Mouse (Mus musculus): ENCODE data around the gene Tmem179b.

Gene Tmem179b

GRCm38 (mm10) chr19:8774086-8774835 is at the start of gene Tmem179b:
Tmem179b (minus strand) TSS chr19:8774467.
- peak; percentile 92 to 95 for DNase-seq (ENCODE audit: low spot score in 2 of 2)

- DNase-seq (ENCODE audit: low spot score in 2 of 2), result no peak
Measured at GRCm38 (mm10) chr19:8822696-8823095, 48.4 kb upstream of the Tmem179b start.

GRCm38 (mm10) chr19:8821146-8821545 is 46.9 kb upstream of the Tmem179b start:
- no peak for DNase-seq (ENCODE audit: low spot score in 2 of 2)

- DNase-seq (ENCODE audit: low spot score in 2 of 2), result no peak
Measured at GRCm38 (mm10) chr19:8820424-8820956, 46.2 kb upstream of the Tmem179b start.

GRCm38 (mm10) chr19:8819596-8820423 is 45.5 kb upstream of the Tmem179b start, which contains the start of gene Hnrnpul2:
Hnrnpul2 (plus strand) TSS chr19:8820010.
- DNase-seq (ENCODE audit: low spot score in 2 of 2), result peak; percentile 97 to 98

- DNase-seq (ENCODE audit: low spot score in 2 of 2), result peak; percentile 97 to 99
Measured at GRCm38 (mm10) chr19:8818801-8819595, 44.7 kb upstream of the Tmem179b start, which contains the start of gene Ttc9c. Ttc9c (minus strand) TSS chr19:8819333.

GRCm38 (mm10) chr19:8818301-8818798 is 44.1 kb upstream of the Tmem179b start:
- DNase-seq (ENCODE audit: low spot score in 2 of 2), result no peak

- no peak for DNase-seq (ENCODE audit: low spot score in 2 of 2)
Measured at GRCm38 (mm10) chr19:8817001-8817400, 42.7 kb upstream of the Tmem179b start.

GRCm38 (mm10) chr19:8815812-8816211 is 41.5 kb upstream of the Tmem179b start:
- no peak for DNase-seq (ENCODE audit: low spot score in 2 of 2)

GRCm38 (mm10) chr19:8806810-8807209 is 32.5 kb upstream of the Tmem179b start:
- DNase-seq (ENCODE audit: low spot score in 2 of 2), result no peak

GRCm38 (mm10) chr19:8803879-8804660 is 29.8 kb upstream of the Tmem179b start:
- no peak for DNase-seq (ENCODE audit: low spot score in 2 of 2)

- no peak for DNase-seq (ENCODE audit: low spot score in 2 of 2)
Measured at GRCm38 (mm10) chr19:8803204-8803780, 29.0 kb upstream of the Tmem179b start.

GRCm38 (mm10) chr19:8802130-8802821 is 28.0 kb upstream of the Tmem179b start, which contains the start of gene Zbtb3:
Zbtb3 (plus strand) TSS chr19:8802555.
- peak; percentile 94 to 96 for DNase-seq (ENCODE audit: low spot score in 2 of 2)

- no peak for DNase-seq (ENCODE audit: low spot score in 2 of 2)
Measured at GRCm38 (mm10) chr19:8798947-8799315, 24.7 kb upstream of the Tmem179b start.

GRCm38 (mm10) chr19:8798264-8798946 is 24.1 kb upstream of the Tmem179b start, which contains the start of gene Polr2g:
Polr2g (minus strand) TSS chr19:8798577.
- DNase-seq (ENCODE audit: low spot score in 2 of 2), result peak; percentile 86 to 88

GRCm38 (mm10) chr19:8790171-8790570 is 15.9 kb upstream of the Tmem179b start:
- no peak for DNase-seq (ENCODE audit: low spot score in 2 of 2)

- DNase-seq (ENCODE audit: low spot score in 2 of 2), result no peak
Measured at GRCm38 (mm10) chr19:8789171-8789570, 14.9 kb upstream of the Tmem179b start.

- no peak for DNase-seq (ENCODE audit: low spot score in 2 of 2)
Measured at GRCm38 (mm10) chr19:8788521-8788920, 14.3 kb upstream of the Tmem179b start.

Measured in frontal cortex, postnatal 10 days (tissue).